Mouse (Mus musculus) MEL (cell line): Measurements from ENCODE around the gene Rnf167. TPM values are rescaled to one million over a fixed set of nuclear protein-coding genes. Genes with fewer than 3 reads are reported as not detected.

Experiments
- DNase-seq: peaks from one replicate; pipeline ENCODE4 v3.0.0; 2011; ENCODE audit warnings: low read depth, low spot score
- H3K27ac ChIP-seq: 2 replicates; pipeline ENCODE4 v1.5.1; 2012; ENCODE audit warnings: low read depth, mild to moderate bottlenecking, control low read depth, low read length, moderate library complexity; ENCODE audit not compliant: control insufficient read depth
- H3K27me3 ChIP-seq, 2 experiments: fragments of 150-350 bp in 1 of 2; sonication (generic) in 1 of 2; 2 replicates each; pipeline ENCODE4 v1.6.1; 2012; ENCODE audit warnings: low read length in 2 of 2, mild to moderate bottlenecking in 2 of 2, improper control_type of control experiment in 1 of 2, moderate library complexity in 1 of 2; ENCODE audit not compliant: insufficient read depth in 2 of 2, control insufficient read depth in 1 of 2
- H3K36me3 ChIP-seq, 2 experiments: 2 replicates each; pipeline ENCODE4 v1.6.1; 2012 to 2014; ENCODE audit warnings: low read length in 2 of 2, improper control_type of control experiment in 1 of 2, inconsistent platforms in 1 of 2, mild to moderate bottlenecking in 1 of 2; ENCODE audit not compliant: insufficient read depth in 2 of 2, control insufficient read depth in 1 of 2
- H3K4me1 ChIP-seq, 2 experiments: fragments of 150-350 bp in 1 of 2; sonication (generic) in 1 of 2; 2 replicates each; pipeline ENCODE4 v1.6.1; 2012; ENCODE audit warnings: low read length in 2 of 2, improper control_type of control experiment in 1 of 2, mild to moderate bottlenecking in 1 of 2; ENCODE audit not compliant: insufficient read depth in 2 of 2, control insufficient read depth in 1 of 2
- H3K4me3 ChIP-seq, 2 experiments: fragments of 150-350 bp in 1 of 2; sonication (generic) in 1 of 2; 2 replicates each; pipeline ENCODE4 v1.5.1; 2012; ENCODE audit warnings: low read depth in 2 of 2, low read length in 2 of 2, mild to moderate bottlenecking in 2 of 2, moderate library complexity in 2 of 2, control low read depth in 1 of 2, improper control_type of control experiment in 1 of 2; ENCODE audit not compliant: control insufficient read depth in 1 of 2, insufficient read depth in 1 of 2
- H3K79me2 ChIP-seq: 2 replicates; pipeline ENCODE4 v1.6.1; 2012; ENCODE audit warnings: mild to moderate bottlenecking, low read length, moderate library complexity; ENCODE audit not compliant: control insufficient read depth, poor library complexity, insufficient read depth
- H3K9ac ChIP-seq: 2 replicates; pipeline ENCODE4 v1.6.1; 2012; ENCODE audit warnings: low read depth, mild to moderate bottlenecking, control low read depth, low read length, moderate library complexity; ENCODE audit not compliant: control insufficient read depth, poor library complexity, severe bottlenecking
- H3K9me3 ChIP-seq: fragments of 150-350 bp; sonication (generic); replicated peaks from 2 replicates; pipeline ENCODE4 v1.6.1; 2012; ENCODE audit warnings: mild to moderate bottlenecking, low read length, improper control_type of control experiment, moderate library complexity; ENCODE audit not compliant: insufficient read depth
- CHD1 ChIP-seq: IDR thresholded peaks from 2 replicates; pipeline ENCODE4 v1.6.1; 2012; ENCODE audit warnings: low read depth, mild to moderate bottlenecking, inconsistent platforms, low read length, improper control_type of control experiment
- E2F4 ChIP-seq: IDR thresholded peaks from 2 replicates; pipeline ENCODE4 v1.6.1; 2011; ENCODE audit warnings: low read depth, low read length, improper control_type of control experiment, borderline replicate concordance
- ELF1 ChIP-seq: IDR thresholded peaks from 2 replicates; pipeline ENCODE4 v1.6.1; 2014; ENCODE audit warnings: low read depth, mild to moderate bottlenecking, inconsistent platforms, low read length, improper control_type of control experiment, moderate library complexity
- EP300 ChIP-seq, 2 experiments: IDR thresholded peaks; 2 replicates each; pipeline ENCODE4 v1.6.1; 2011; ENCODE audit warnings: improper control_type of control experiment in 2 of 2, low read length in 2 of 2, low read depth in 1 of 2, mild to moderate bottlenecking in 1 of 2
- GABPA ChIP-seq: IDR thresholded peaks from 2 replicates; pipeline ENCODE4 v1.6.1; 2012; ENCODE audit warnings: low read depth, mild to moderate bottlenecking, inconsistent platforms, low read length, improper control_type of control experiment, moderate library complexity
- GATA1 ChIP-seq: IDR thresholded peaks from 2 replicates; pipeline ENCODE4 v1.6.1; 2011; ENCODE audit warnings: low read depth, low read length, improper control_type of control experiment
- KAT2A ChIP-seq: conservative IDR thresholded peaks from 2 replicates; pipeline ENCODE4 v1.6.1; 2012; ENCODE audit warnings: low read depth, low read length, improper control_type of control experiment, inconsistent platforms
- MAFK ChIP-seq: IDR thresholded peaks from 2 replicates; pipeline ENCODE4 v1.6.1; 2011; ENCODE audit warnings: low read depth, mild to moderate bottlenecking, low read length, improper control_type of control experiment, borderline replicate concordance
- MAX ChIP-seq: IDR thresholded peaks from 2 replicates; pipeline ENCODE4 v1.6.1; 2011; ENCODE audit warnings: low read length, improper control_type of control experiment
- MAZ ChIP-seq: IDR thresholded peaks from 2 replicates; pipeline ENCODE4 v1.6.1; 2012; ENCODE audit warnings: low read depth, mild to moderate bottlenecking, inconsistent platforms, low read length, improper control_type of control experiment
- MYB ChIP-seq: IDR thresholded peaks from 2 replicates; pipeline ENCODE4 v1.6.1; 2011; ENCODE audit warnings: mild to moderate bottlenecking, low read depth, low read length, improper control_type of control experiment
- MYC ChIP-seq: IDR thresholded peaks from 2 replicates; pipeline ENCODE4 v1.6.1; 2011; ENCODE audit warnings: low read depth, mild to moderate bottlenecking, low read length, improper control_type of control experiment, moderate library complexity
- POLR2A ChIP-seq, 2 experiments: IDR thresholded peaks; 2 replicates each; pipeline ENCODE4 v1.6.1; 2011 to 2012; ENCODE audit warnings: low read length in 2 of 2, mild to moderate bottlenecking in 2 of 2, control low read depth in 1 of 2, improper control_type of control experiment in 1 of 2, low read depth in 1 of 2, moderate library complexity in 1 of 2; ENCODE audit not compliant: control insufficient read depth in 1 of 2, insufficient read depth in 1 of 2, poor library complexity in 1 of 2
- POLR2AphosphoS2 ChIP-seq: IDR thresholded peaks from 2 replicates; pipeline ENCODE4 v1.6.1; 2011; ENCODE audit warnings: low read length, improper control_type of control experiment
- POLR2AphosphoS5 ChIP-seq: IDR thresholded peaks from 2 replicates; pipeline ENCODE4 v1.6.1; 2012; ENCODE audit warnings: low read depth, borderline replicate concordance, mild to moderate bottlenecking, inconsistent platforms, low read length, moderate library complexity, mixed read lengths
- RAD21 ChIP-seq: IDR thresholded peaks from 2 replicates; pipeline ENCODE4 v1.6.1; 2011; ENCODE audit warnings: mild to moderate bottlenecking, low read depth, low read length, improper control_type of control experiment
- RCOR1 ChIP-seq: IDR thresholded peaks from 2 replicates; pipeline ENCODE4 v1.6.1; 2012; ENCODE audit warnings: low read depth, mild to moderate bottlenecking, inconsistent platforms, low read length, improper control_type of control experiment
- SIN3A ChIP-seq: IDR thresholded peaks from 2 replicates; pipeline ENCODE4 v1.6.1; 2012; ENCODE audit warnings: low read length, improper control_type of control experiment, inconsistent platforms
- SMC3 ChIP-seq: IDR thresholded peaks from 2 replicates; pipeline ENCODE4 v1.6.1; 2011; ENCODE audit warnings: low read depth, low read length, improper control_type of control experiment
- TAL1 ChIP-seq: IDR thresholded peaks from 2 replicates; pipeline ENCODE4 v1.6.1; 2012; ENCODE audit warnings: mild to moderate bottlenecking, inconsistent platforms, low read length, moderate library complexity, mixed read lengths
- TBP ChIP-seq: IDR thresholded peaks from 2 replicates; pipeline ENCODE4 v1.8.0; 2011; ENCODE audit warnings: low read depth, low read length, improper control_type of control experiment
- TCF12 ChIP-seq: IDR thresholded peaks from 2 replicates; pipeline ENCODE4 v1.6.1; 2014; ENCODE audit warnings: low read depth, mild to moderate bottlenecking, inconsistent platforms, low read length, improper control_type of control experiment, moderate library complexity
- USF2 ChIP-seq, 2 experiments: IDR thresholded peaks; 2 replicates each; pipeline ENCODE4 v1.6.1; 2011 to 2012; ENCODE audit warnings: improper control_type of control experiment in 2 of 2, low read length in 2 of 2, borderline replicate concordance in 1 of 2, inconsistent platforms in 1 of 2, low read depth in 1 of 2, mild to moderate bottlenecking in 1 of 2; ENCODE audit not compliant: insufficient read depth in 1 of 2
- ZC3H11A ChIP-seq: IDR thresholded peaks from 2 replicates; pipeline ENCODE4 v1.6.1; 2012; ENCODE audit warnings: low read depth, mild to moderate bottlenecking, inconsistent platforms, low read length, improper control_type of control experiment
- ZKSCAN1 ChIP-seq: IDR thresholded peaks from 2 replicates; pipeline ENCODE4 v1.6.1; 2012; ENCODE audit warnings: low read depth, mild to moderate bottlenecking, inconsistent platforms, low read length, improper control_type of control experiment, moderate library complexity
- ZMIZ1 ChIP-seq: IDR thresholded peaks from 2 replicates; pipeline ENCODE4 v1.6.1; 2012; ENCODE audit warnings: low read depth, mild to moderate bottlenecking, inconsistent platforms, low read length, improper control_type of control experiment, moderate library complexity
- ZNF384 ChIP-seq: IDR thresholded peaks from 2 replicates; pipeline ENCODE4 v1.6.1; 2012; ENCODE audit warnings: low read depth, mild to moderate bottlenecking, inconsistent platforms, low read length, improper control_type of control experiment
- polyA plus RNA-seq, 2 experiments: library from polyadenylated mRNA; stranded (reverse) in 1 of 2; unstranded in 1 of 2; fragments of >175 nt in 1 of 2; fragments of >200 nt in 1 of 2; gene quantifications; 2 replicates each; pipeline versions ENCODE4 v1.2.1 to v1.2.4; 2012; ENCODE audit warnings: low replicate concordance in 2 of 2, low read depth in 1 of 2; ENCODE audit not compliant: insufficient read length in 2 of 2, insufficient read depth in 1 of 2, missing spikeins in 1 of 2
- total RNA-seq: library from RNA; depleted of rRNA; stranded (reverse); fragments of 300-350 nt; gene quantifications from 2 replicates; pipeline ENCODE4 v1.2.3, GENCODE M21; 2012

Gene Rnf167
- total and polyA plus RNA-seq, 3 experiments: 31.4 to 44.4 TPM; not detected in 1

- Histone ChIP-seq H3K9ac (no peak overlapping the region), H3K4me3 (no peak overlapping the region), H3K27me3 (no peaks in the 10 kb centered on the region), H3K4me1 (peaks cover 2 to 14% of the 10 kb centered on the region in 2 experiments; a peak in 3 of 4 replicates), H3K79me2 (peaks cover 9% of the 10 kb centered on the region; the same call in 1 of the 2 replicates), H3K27ac (no peak overlapping the region), H3K36me3 (peaks cover 1 to 8% of the 10 kb centered on the region in 2 experiments; a peak in 3 of 4 replicates), H3K9me3 (no peaks in the 10 kb centered on the region)
- no peak for DNase-seq
- no peak for TF ChIP-seq MAX
- no peak for TF ChIP-seq ZNF384
- TF ChIP-seq EP300 (IDR thresholded peaks at IDR 0.05; ENCODE audit: low read depth in 1 of 2, low read length in 2 of 2): no peak
- no peak for TF ChIP-seq POLR2AphosphoS5
- no peak for TF ChIP-seq MAFK
- TF ChIP-seq SMC3: no peak
- TF ChIP-seq USF2 (IDR thresholded peaks at IDR 0.05; ENCODE audit: borderline replicate concordance in 1 of 2, insufficient read depth in 1 of 2, low read depth in 1 of 2, low read length in 2 of 2): no peak
- no peak for TF ChIP-seq ZMIZ1
- no peak for TF ChIP-seq MAZ
- no peak for TF ChIP-seq GABPA
- no peak for TF ChIP-seq TAL1
- no peak for TF ChIP-seq RCOR1
- no peak for TF ChIP-seq TCF12
- TF ChIP-seq E2F4: no peak
- TF ChIP-seq ZC3H11A: no peak
- no peak for TF ChIP-seq RAD21
Observed at GRCm38 (mm10) chr11:70660571-70660970, 13.5 kb downstream of the Rnf167 start.

GRCm38 (mm10) chr11:70663101-70663500, 16.1 kb downstream of the Rnf167 start:
- TF ChIP-seq GABPA (no peak), TBP (no peak), ZKSCAN1 (no peak), MAZ (no peak), MYC (no peak), ELF1 (no peak), POLR2AphosphoS2 (no peak), SMC3 (no peak), MYB (no peak), KAT2A (no peak), CHD1 (no peak), GATA1 (no peak), RCOR1 (no peak), SIN3A (no peak), POLR2A (IDR thresholded peaks at IDR 0.05; ENCODE audit: control insufficient read depth in 1 of 2, insufficient read depth in 1 of 2, low read depth in 1 of 2, low read length in 2 of 2, poor library complexity in 1 of 2) (no peak), MAX (no peak)
- no peak for DNase-seq
- Histone ChIP-seq H3K9ac (no peak overlapping the region), H3K36me3 (peaks cover 1 to 5% of the 10 kb centered on the region in 2 experiments; a peak in 3 of 4 replicates), H3K9me3 (no peaks in the 10 kb centered on the region), H3K27me3 (no peaks in the 10 kb centered on the region), H3K27ac (no peak overlapping the region), H3K4me3 (no peak overlapping the region), H3K4me1 (peaks cover 2 to 9% of the 10 kb centered on the region in 2 experiments; a peak in 3 of 4 replicates), H3K79me2 (peaks cover 10% of the 10 kb centered on the region)
